Mouse (Mus musculus): ENCODE results near the gene Zfp541.

The Zfp541 gene

GRCm38 (mm10) chr7:16061219-16062098 lies at the start of gene Zfp541:
Gene Zfp541, plus strand, starts transcription at chr7:16061814.
- DNase-seq (ENCODE audit: low spot score) = no peak

GRCm38 (mm10) chr7:16012576-16013263 lies 48.9 kb upstream of the Zfp541 start:
- no peak for DNase-seq (ENCODE audit: low spot score)

GRCm38 (mm10) chr7:16013722-16014275 lies 47.8 kb upstream of the Zfp541 start:
- no peak for DNase-seq (ENCODE audit: low spot score)

GRCm38 (mm10) chr7:16014521-16015175 lies 47.0 kb upstream of the Zfp541 start:
- no peak for DNase-seq (ENCODE audit: low spot score)

- no peak for DNase-seq (ENCODE audit: low spot score)
Measured at GRCm38 (mm10) chr7:16015384-16015783, 46.2 kb upstream of the Zfp541 start.

- no peak for DNase-seq (ENCODE audit: low spot score)
Measured at GRCm38 (mm10) chr7:16018016-16018810, 43.4 kb upstream of the Zfp541 start.

- DNase-seq (ENCODE audit: low spot score) = no peak
Measured at GRCm38 (mm10) chr7:16019256-16020094, 42.1 kb upstream of the Zfp541 start.

- DNase-seq (ENCODE audit: low spot score) = no peak
Measured at GRCm38 (mm10) chr7:16024603-16025222, 36.9 kb upstream of the Zfp541 start.

GRCm38 (mm10) chr7:16028102-16028927 lies 33.3 kb upstream of the Zfp541 start:
- DNase-seq (ENCODE audit: low spot score) = no peak

GRCm38 (mm10) chr7:16031072-16031471 lies 30.5 kb upstream of the Zfp541 start:
- DNase-seq (ENCODE audit: low spot score) = no peak

GRCm38 (mm10) chr7:16033059-16033458 lies 28.6 kb upstream of the Zfp541 start:
- DNase-seq (ENCODE audit: low spot score) = no peak

- DNase-seq (ENCODE audit: low spot score) = no peak
Measured at GRCm38 (mm10) chr7:16033580-16034461, 27.8 kb upstream of the Zfp541 start.

- no peak for DNase-seq (ENCODE audit: low spot score)
Measured at GRCm38 (mm10) chr7:16036972-16037371, 24.6 kb upstream of the Zfp541 start.

- DNase-seq (ENCODE audit: low spot score) = no peak
Measured at GRCm38 (mm10) chr7:16039363-16039762, 22.3 kb upstream of the Zfp541 start.

- no peak for DNase-seq (ENCODE audit: low spot score)
Measured at GRCm38 (mm10) chr7:16041208-16041607, 20.4 kb upstream of the Zfp541 start.

- DNase-seq (ENCODE audit: low spot score) = no peak
Measured at GRCm38 (mm10) chr7:16042850-16043775, 18.5 kb upstream of the Zfp541 start.

GRCm38 (mm10) chr7:16043861-16044435 lies 17.7 kb upstream of the Zfp541 start:
- no peak for DNase-seq (ENCODE audit: low spot score)
